Mouse (Mus musculus) lung, postnatal 25 days (tissue): ENCODE measurements around the gene Oasl1.
A peak's percentile ranks its signal among the peaks of the same experiment; 100 is the strongest.

Experiments used
- DNase-seq: peaks from one replicate; pipeline ENCODE4 v3.0.0; 2022; ENCODE audit warnings: low spot score

Oasl1 gene

DNA sequence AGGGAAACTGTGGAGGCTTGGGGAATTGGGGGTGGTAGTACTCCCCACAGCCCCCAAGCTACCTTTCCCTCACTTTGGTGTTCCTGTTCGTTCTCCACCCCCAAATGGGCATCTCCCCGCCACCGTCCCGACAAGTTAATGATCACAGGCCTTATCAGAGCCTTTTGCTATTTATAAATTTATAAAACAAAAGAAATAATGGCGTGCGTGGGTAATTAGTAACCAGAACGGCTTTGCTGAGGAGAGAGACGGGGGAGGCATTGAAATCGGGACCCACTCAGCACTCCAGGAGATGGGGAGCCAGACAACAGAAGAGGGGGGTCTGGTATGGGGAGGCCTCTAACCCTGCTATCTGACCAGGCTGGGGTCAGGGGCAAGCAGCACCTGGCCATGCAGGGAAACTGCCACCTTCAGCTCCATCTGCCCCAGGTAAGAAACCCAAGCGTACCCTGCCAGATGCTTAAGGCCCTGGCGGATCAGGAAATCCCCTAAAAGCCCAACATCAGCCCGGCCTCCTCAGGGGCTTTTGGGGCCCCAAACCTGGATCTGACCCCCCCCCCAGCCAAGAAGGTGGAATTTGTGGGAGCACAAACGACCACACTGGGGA, 46.7 kb downstream of the Oasl1 start:
- DNase-seq: no peak

DNA sequence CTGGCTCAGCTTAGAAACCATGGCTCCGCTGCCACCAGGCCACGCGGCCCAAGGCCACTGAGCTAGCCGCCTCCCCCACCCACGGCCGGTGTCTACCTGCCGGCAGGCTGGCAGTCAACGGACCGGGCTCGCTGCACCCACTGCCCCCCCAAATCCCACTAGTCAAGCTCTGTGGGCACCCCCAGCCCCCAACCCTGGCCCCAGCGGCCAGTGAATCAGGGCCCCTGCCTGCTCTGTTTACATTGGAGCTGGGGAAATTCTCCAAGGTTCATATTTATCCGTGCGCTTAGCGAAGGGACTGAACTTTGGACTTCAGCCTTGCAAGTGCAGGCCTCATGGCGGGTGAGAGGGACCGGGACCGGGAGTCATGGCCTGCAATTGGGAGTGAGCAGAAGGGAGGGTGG, 47.8 kb downstream of the Oasl1 start, which contains the start of gene Hnf1a:
Hnf1a (minus strand) TSS at position 271 of the 404 bp plus-strand sequence.
- no peak for DNase-seq

GRCm38 (mm10) chr5:114972201-114972600, 49.2 kb downstream of the Oasl1 start:
- DNase-seq: no peak

GRCm38 (mm10) chr5:114973131-114973530, 50.1 kb downstream of the Oasl1 start:
- no peak for DNase-seq

DNA sequence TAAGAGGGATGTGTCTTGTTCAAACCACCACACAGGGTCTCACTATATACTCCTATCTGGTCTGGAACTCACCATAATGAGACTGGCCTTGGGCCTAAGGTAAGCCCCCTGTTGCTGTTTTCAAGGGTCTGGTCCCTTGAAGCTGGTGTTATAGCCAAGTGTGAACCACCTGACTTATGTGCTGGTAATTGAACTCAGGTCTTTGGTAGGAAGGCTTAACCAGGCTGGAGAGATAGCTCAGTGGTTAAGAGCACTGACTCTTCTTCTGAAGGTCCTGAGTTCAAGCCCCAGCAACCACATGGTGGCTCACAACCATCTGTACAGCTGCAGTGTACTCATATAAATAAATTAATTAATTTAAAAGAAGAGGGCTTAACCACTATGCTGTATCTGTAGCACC, 53.9 kb downstream of the Oasl1 start:
- DNase-seq: no peak

DNA sequence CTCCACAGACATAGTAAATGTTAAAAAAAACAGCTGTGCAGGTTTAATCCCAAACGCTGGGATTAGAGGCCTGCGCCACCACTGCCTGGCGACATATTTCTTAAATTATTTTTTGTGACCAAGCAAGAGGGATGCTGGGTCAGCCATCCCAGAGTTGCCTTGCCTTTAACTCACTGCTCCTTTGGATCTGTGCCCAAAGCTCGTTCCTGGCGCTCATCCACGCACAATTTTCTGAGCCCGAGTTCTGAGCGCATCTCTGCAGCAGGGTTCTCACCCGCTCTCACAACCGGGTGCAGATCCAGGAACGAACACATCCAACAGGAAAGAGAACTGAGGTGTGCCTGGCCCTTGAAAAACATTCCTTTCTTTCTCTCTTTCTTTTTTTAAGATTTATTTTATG, 55.4 kb downstream of the Oasl1 start:
- no peak for DNase-seq

- no peak for DNase-seq
These were observed 55.8 kb downstream of the Oasl1 start for GRCm38 (mm10) chr5:114978888-114979249.

DNA sequence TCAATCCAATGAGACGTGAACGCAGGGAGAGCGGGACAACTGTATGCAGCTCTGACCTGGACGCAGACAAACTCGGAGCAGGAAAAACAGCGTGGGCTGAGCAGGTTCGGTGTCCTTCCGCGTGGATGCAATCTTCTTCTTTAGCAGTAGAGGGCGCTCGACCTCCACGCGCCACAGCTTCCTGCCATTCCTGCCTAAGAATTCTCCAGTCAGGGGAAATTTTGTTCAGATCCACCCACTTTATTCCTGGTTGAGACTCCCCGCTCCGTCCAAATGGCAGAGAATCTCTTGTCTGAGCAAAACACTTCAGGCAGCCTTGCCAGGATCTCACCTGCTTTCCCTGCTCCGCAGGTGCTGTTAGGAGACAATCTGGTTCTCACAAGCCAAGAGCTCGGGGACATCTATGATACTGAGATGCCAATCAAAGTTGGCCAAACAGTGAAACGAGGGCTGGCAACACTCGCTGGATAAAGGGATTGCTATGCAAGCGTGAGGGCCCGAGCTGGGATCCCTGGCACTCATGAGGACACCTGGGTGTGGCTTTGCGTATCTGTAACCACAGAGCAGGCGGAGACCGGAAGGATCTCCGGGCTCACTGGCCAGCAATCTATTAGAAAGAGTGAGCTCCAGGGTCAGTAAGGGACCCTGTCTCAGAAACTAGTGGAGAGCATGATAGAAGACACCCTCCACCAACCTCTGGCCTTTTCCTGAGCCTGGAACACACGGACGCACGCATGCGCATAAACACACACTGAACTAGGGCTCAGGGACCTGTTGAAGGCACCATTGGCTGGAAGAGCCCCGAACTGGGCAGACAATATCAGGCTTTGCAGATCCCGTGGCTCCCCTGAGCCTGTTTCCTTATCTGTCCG, 56.4 kb downstream of the Oasl1 start:
- DNase-seq: peak; percentile 80

DNA sequence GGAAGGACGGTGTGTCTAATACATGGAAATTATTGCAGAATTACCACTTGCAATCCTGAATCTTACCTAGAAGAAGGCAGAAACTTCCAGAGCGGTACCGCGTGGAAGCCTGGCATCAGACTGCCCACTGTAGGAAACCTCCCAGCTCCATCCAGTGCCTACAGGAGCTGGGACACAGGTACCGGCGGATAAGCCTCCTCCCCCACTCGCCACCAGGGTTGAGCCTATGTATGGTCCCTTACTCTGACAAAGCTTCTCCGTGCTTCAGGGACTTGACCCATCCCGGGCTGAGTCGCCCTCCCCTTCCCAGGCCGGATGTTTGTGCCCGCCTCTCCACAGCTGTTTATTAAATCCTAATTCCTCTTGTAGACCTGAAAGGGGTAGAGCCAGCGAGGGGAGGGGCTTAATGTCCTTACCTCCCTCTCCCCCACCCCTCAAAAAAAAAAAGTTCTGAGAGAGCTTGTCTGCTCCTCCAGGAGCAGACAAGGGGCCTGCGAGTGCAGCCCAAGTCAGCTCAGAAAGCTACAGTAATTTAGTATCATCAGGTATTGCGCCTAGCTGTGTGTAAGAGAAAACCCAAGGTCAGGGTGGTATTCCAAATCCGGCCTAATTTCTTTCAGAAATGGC, 57.2 kb downstream of the Oasl1 start:
- DNase-seq: peak; percentile 23

GRCm38 (mm10) chr5:114982001-114982400, 59.0 kb downstream of the Oasl1 start:
- no peak for DNase-seq

- DNase-seq: no peak
These were observed 62.0 kb downstream of the Oasl1 start for GRCm38 (mm10) chr5:114985074-114985473.
